Mouse (Mus musculus): ENCODE results near the gene Guf1. TPM values are rescaled to one million over a fixed set of nuclear protein-coding genes. Genes with fewer than 3 reads are reported as not detected.
A peak's percentile ranks its signal among the peaks of the same experiment; 100 is the strongest.

The Guf1 gene
- 10 to 100 TPM; 24.3 to 29.7 (median 28.2) TPM for total RNA-seq (2022)

GRCm38 (mm10) chr5:69556628-69557403 lies at the start of gene Guf1:
Gene Guf1, plus strand, starts transcription at chr5:69556923.
- DNase-seq (ENCODE audit: low spot score) = peak; percentile 94

GRCm38 (mm10) chr5:69507045-69507444 lies 49.7 kb upstream of the Guf1 start:
- DNase-seq (ENCODE audit: low spot score) = no peak

DNA sequence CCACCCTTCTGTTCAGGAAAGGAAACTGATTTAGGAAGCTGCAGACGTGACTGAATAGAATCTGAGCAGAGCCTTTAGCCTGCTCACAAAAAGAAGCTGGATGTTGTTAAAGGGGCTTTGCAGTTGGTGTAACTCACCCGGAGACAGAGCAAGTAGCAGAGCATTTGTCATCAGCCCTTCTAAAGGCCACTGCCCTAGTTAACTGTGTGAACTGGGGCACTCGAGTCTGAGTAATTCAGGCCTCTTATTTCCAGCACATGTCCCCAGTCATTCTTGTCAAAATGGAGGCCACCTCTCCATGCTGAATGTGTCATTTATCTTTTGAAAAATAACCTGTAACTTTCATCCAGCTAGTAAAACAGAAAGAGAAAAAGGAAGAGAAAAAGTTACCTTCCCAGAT lies 45.1 kb upstream of the Guf1 start:
- no peak for DNase-seq (ENCODE audit: low spot score)

DNA sequence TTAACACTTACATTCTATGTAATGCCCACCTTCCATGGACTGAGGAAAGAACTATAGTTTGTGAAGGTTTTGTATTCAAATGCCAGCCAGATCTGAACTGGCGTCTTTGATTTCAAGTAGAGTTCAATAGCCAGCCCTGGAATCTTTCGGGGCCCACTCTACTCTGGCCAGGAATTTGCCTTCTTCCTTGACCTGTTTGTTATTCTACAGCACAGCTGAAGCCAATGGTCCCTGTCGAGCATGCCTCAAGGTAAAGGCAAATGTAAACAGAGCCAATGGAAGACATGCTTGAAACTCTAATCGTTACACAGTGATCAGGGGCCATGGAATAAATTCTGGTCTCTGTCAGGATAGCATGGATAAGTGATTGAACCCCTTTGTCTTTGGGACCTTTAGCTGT lies 44.5 kb upstream of the Guf1 start:
- DNase-seq (ENCODE audit: low spot score) = no peak

DNA sequence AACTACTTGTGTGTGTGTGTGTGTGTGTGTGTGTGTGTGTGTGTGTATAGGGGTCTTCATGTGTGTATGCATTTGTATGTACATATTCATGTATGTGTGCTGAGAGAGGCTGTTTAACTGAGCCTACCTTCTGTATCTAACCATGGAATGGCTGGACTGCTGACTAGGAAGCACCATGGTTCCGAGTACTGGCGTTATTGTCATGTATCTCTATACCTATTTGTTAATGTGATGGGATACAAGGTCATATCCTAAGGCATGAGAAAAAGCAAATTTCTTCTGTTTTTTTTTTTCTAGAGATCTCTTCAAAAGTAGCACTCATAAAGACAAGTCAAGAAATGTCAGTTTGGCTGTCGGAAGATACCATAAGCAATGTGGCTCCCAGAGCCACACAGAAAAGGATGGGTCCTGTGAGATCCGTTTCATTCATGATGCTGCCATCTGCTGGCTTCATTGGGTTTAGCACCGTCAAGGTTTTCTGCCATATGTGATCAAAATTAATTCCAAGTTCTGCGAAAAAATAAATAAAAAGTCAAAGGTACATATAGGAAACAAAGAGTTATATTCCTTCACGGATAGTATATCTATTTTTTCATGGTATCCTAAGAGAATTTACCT lies 36.0 kb upstream of the Guf1 start:
- DNase-seq (ENCODE audit: low spot score) = peak; percentile 23

DNA sequence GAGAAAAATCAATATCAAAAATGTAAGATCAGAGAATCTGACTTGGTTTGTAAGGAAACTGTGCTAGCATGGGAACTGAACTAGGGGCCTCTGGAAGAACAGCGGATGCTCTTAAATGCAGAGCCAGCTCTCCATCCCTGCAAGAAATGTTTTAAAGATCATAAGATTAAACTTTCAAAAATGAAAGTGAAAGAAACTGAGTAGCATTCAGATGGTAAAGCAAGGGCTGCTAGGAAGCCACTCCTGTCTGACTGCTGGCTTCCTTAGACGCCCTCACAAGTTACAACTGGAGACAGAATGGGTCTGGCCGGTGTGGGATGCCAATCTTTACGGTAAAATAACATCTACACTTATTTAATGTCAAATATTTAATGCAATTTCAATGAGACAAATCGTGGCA lies 34.7 kb upstream of the Guf1 start:
- DNase-seq (ENCODE audit: low spot score) = no peak

DNA sequence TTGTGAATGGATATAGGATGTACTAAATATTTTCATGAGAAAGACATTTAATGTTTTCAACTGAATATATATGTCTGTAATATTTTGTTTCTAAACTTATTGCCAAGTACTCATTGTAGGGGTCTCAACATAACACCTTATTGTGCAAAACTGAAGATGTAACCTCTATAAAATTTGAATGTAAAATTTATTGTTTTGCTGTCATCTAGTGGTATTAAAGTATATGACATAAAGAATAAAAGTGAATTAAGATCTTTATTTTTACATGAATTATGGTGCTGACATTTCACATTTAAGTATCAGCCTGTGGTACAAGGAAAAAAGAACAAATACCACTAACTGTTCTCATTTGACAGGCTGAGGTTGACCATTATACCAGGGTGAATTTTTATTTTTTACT lies 32.8 kb upstream of the Guf1 start:
- DNase-seq (ENCODE audit: low spot score) = no peak

DNA sequence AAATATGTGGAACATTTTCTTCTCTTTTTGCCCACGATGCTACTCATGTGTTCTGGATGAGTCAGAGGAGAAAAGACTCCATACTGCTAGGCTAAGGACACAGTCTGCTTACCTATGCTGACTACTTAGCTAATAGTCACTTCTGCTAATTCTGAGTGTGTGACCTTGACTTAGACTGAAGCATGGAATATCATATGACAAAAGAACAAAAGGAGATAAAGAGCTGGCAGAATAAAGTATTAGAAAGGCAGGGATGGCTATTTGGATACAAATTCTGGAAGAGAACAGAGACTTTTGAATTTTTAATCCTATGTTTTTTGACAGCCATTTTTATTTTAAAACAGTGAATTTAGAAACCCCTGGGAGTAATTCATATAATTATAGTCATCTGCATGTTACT lies 15.0 kb upstream of the Guf1 start:
- no peak for DNase-seq (ENCODE audit: low spot score)

DNA sequence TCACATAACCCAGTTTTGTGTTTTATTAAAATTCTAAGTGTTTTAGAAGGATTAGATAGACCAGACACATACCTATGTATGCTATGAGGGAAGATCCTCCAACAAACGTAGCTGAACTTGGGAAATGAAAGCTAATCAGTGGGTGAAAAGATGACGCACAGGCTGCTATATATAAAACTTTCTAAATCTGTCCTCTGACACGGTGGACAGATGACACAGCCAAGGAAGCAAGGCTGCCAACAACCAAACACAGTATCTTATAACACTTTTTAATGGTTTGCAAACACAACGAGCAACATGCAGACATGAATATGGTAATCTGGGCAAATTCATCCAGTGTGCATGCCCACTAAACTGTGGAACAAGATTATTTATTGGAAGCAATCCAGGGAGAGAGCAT lies 14.2 kb upstream of the Guf1 start, which contains the start of gene Yipf7:
Gene Yipf7 (minus strand): TSS at position 160 of the 400 bp plus-strand sequence.
- peak; percentile 35 for DNase-seq (ENCODE audit: low spot score)

GRCm38 (mm10) chr5:69557404-69557935 lies 747 bp downstream of the Guf1 start:
- peak; percentile 1 for DNase-seq (ENCODE audit: low spot score)

DNA sequence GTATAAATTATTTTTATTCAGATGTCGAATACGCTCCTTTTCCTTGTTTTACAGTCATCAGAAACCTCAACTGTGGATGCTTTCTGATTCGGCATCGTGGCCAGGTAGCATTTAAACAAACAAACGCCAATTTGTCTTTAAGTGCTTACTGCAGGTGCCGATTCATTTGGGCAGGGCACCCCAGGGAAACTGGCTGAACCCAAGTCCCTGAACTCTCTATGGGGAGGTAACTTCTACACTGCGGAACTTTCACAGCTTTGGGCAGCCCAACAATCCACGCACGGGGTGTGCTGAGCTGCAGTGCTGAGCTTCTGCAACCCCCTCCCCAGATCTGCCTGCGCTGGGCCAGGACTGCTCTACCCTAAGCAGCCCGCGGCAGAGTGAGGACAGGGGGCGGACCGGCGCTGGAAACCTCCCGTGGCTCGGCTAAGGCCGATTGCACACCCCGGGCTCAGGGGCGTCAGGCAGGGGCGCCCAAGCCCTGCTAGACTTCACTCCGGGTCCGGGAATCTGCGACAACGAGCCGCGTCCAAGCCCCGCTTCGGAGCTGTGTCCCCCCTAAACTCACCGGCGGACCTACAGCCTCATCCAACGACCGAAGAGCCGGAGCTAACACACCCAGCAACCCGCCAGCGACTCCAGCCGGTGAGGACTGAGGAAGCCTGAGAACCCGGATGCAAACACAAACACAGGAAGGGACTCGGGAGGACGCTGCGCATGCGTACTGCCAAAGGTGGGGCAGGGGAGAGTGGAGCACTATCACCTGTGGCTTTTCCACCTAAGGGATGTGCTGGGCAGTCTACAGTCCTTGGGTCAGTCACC lies 35.1 kb downstream of the Guf1 start, which contains the start of gene Gnpda2:
Gene Gnpda2 (minus strand): TSS at position 701 of the 822 bp plus-strand sequence.
- DNase-seq (ENCODE audit: low spot score) = peak; percentile 86

- DNase-seq (ENCODE audit: low spot score) = no peak
These were observed 44.3 kb downstream of the Guf1 start for GRCm38 (mm10) chr5:69601027-69601426.

GRCm38 (mm10) chr5:69613209-69613796 lies 56.6 kb downstream of the Guf1 start:
- DNase-seq (ENCODE audit: low spot score) = peak; percentile 16

- no peak for DNase-seq (ENCODE audit: low spot score)
These were observed 64.2 kb downstream of the Guf1 start for GRCm38 (mm10) chr5:69620899-69621298.

Other genes with a start within 250 kb of the Guf1 start
- gene Kctd8, start 215.2 kb upstream of the Guf1 start, total RNA-seq (2022) = 1 to 10 TPM in 2 of 4 experiments, under 1 TPM in 2; 0.92 to 1.1 (median 0.98) TPM
- gene Yipf7, start 14.3 kb upstream of the Guf1 start, total RNA-seq (2022) = 100 to 1,000 TPM; 169 to 207 (median 175) TPM
- gene Gnpda2, start 35.4 kb downstream of the Guf1 start, total RNA-seq (2022) = 10 to 100 TPM in 3 of 4 experiments, 1 to 10 TPM in 1; 9.5 to 13.6 (median 10.6) TPM